Mouse (Mus musculus) urinary bladder, postnatal 10 days (tissue): ENCODE measurements at regions not wholly inside any gene's neighbourhood (a gene's known extent, or its start where the extent isn't known, plus 50 kb on each side); places are given as distances from the start of the nearest gene placed in this dataset.
A peak's percentile ranks its signal among the peaks of the same experiment; 100 is the strongest.
"Not testable (repeated sequence)": the region's sequence is repeated elsewhere in the genome, so short reads cannot be mapped to it uniquely, and the experiment has no call there.

ENCODE experiments used
- DNase-seq: peaks from one replicate; pipeline ENCODE4 v3.0.0; 2022; ENCODE audit warnings: low spot score

DNA sequence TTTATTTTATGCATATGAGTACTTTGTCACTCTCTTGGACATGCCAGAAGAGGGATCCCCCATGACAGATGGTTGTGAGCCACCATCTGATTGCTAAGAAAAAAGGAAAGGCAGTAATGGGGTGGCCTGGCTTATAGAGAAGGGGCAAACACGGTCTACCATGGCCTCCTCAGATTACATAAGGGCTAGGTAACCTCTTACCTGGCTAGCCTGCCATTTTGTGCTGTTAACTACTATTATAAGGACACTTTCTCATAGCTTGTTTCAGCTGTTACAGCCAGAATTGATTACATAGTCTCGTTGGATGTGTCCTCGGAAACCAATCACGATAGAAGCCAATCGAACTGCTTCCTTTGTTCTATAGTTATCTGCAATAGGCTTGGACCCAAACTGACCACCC lies 60.9 kb upstream of the Gm14496 start:
- no peak for DNase-seq

DNA sequence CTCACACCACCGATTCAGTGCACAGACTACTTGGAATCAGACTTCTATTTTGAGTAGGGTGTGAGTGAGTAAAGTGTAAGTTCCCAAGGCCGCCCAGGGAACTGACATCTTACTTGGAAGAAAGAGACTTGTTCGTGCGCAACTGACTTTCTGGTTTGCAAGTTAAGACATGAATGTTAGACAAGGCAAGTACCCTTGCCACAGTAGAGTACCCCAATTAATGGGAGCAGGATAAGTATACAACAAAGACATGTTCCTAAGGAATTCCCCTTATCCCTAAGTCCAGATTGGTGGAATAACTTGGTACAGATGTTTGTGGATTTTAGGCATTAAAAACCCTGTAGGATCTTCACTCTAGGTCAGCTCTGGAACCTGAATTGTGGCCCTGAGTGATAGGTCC lies 60.4 kb upstream of the Gm14496 start:
- DNase-seq: not testable (repeated sequence)

DNA sequence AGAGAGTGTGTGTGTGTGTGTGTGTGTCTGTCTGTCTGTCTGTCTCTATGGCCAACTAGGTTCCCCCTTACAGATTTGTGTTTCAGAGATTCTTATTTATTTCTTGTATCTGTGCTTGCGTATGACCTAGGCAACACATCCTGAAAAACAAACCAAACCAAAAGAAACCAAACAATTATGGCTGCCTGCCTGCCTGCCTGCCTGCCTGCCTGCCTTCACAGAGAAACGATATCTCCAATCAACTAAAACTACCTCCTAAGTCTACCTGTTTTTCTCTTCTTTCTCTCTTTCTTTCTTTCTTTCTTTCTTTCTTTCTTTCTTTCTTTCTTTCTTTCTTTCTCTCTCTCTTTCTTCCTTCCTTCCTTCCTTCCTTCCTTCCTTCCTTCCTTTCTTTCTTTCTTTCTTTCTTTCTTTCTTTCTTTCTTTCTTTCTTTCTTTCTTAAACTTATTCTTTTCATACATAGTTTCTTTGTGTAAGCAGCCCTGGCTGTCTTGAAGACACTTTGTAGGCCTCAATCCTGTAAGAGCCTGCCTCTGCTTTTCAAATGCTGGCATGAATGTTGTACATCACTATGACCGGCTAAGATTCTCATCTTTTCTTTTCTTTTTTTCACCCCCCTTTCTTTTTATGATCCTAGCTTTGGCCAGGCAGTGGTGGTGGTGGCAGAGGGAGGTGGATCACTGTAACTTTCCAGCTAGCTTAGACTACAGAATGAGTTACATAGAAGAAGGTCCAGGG lies 59.7 kb upstream of the Gm14496 start:
- DNase-seq: peak; percentile 64

DNA sequence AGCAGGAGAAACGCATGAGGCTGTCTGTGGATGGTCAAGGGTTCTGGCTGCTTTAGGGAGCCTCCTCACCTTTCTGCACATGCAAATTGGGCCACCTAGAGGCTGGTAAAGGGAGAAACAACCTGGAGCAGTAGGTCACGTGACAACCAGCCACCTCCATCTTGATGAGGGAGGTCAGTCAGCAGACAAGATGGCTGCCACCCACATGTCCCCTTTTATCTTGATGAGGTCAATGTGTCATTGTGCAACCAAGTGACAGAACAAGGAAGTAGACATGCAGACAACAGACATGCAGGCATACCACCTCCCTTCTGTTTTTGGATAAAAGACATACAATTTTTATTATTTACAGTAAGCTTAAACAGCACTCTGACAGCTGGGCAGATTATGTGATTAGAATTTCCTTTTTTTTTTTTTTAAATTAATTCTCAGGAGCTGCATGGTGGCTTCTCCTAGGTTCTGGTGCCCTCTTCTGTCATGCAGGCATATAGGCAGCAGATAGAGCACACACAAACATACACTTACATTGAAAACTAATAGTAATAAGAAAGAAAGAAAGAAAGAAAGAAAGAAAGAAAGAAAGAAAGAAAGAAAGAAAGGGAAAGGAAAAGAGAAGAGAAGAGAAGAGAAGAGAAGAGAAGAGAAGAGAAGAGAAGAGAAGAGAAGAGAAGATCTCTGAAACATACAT lies 58.9 kb upstream of the Gm14496 start:
- no peak for DNase-seq
